Mouse (Mus musculus): Measurements from ENCODE around the gene Tmem204. TPM values are rescaled to one million over a fixed set of nuclear protein-coding genes. Genes with fewer than 3 reads are reported as not detected.
A peak's percentile ranks its signal among the peaks of the same experiment; 100 is the strongest.

The Tmem204 gene
- polyA plus RNA-seq, 1 experiment from 2014 or later, result 11.4 TPM

DNA sequence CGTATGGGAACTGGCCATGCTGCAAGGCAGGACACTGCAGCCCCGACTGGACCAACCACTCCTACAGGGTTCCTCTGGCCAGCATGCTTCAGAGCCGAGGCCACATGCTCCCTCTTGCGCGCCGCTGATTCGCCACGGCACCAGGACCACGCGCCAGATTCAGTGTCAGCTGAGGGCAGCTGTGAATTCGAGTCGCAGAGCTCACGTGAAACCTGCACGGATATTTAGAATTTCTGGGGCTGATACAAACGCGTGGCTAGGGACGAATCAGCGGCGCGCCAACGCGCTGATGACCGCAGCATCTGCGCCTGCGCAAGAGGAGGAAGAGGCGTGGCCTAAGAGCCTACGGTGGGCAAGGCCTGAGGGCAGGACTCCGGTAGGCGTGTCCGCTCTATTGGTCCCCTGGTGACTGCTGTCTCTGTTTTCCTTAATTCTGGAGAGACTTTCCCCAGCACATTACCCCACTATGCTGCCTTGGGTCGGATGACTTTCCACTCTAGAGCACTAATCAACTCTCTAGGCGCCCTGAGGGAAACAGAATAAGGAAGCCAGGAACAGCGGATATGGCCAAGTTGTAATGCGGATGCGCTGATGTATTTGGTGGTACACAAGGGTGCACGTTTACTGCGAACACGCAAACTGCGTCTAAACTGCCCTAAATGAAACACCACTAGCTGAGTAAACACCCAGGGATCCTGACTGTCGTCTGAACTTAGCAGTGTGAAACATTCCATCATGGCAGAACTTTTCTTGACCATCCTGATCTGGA lies 32.5 kb upstream of the Tmem204 start, which contains the start of gene Telo2:
Gene Telo2 (minus strand): TSS at position 304 of the 769 bp plus-strand sequence.
- peak within 1 kb of the TSS; percentile 86 for H3K27ac ChIP-seq (ENCODE audit: low read depth, low read length)
- H3K4me1 ChIP-seq (ENCODE audit: control insufficient read depth, insufficient read depth, low read length), result peaks cover 6% of the 10 kb centered on the region; the same call in 1 of the 2 replicates
- 8% methylated on average over 40 of the region's 40 CpGs for WGBS
- peak; percentile 89 for ATAC-seq (ENCODE audit: insufficient read depth, low FRiP score, low TSS enrichment)
- H3K9me3 ChIP-seq (ENCODE audit: control insufficient read depth, low read length), result no peaks in the 10 kb centered on the region
- peak within 1 kb of the TSS; percentile 98 for H3K4me2 ChIP-seq (ENCODE audit: low read depth)
- peak within 1 kb of the TSS; percentile 82 for H3K9ac ChIP-seq (ENCODE audit: low read length)
- H3K4me3 ChIP-seq (ENCODE audit: low read depth, low read length), result peak within 1 kb of the TSS; percentile 59
- DNase-seq (ENCODE audit: low spot score), result peak; percentile 93
- 0 out of 2 replicates have a peak, but pooled peaks cover 3% of the 10 kb centered on the region for H3K27me3 ChIP-seq (ENCODE audit: control insufficient read depth, insufficient read depth, low read length)
- no peaks in the 10 kb centered on the region for H3K36me3 ChIP-seq (ENCODE audit: control insufficient read depth, insufficient read depth, low read length)

DNA sequence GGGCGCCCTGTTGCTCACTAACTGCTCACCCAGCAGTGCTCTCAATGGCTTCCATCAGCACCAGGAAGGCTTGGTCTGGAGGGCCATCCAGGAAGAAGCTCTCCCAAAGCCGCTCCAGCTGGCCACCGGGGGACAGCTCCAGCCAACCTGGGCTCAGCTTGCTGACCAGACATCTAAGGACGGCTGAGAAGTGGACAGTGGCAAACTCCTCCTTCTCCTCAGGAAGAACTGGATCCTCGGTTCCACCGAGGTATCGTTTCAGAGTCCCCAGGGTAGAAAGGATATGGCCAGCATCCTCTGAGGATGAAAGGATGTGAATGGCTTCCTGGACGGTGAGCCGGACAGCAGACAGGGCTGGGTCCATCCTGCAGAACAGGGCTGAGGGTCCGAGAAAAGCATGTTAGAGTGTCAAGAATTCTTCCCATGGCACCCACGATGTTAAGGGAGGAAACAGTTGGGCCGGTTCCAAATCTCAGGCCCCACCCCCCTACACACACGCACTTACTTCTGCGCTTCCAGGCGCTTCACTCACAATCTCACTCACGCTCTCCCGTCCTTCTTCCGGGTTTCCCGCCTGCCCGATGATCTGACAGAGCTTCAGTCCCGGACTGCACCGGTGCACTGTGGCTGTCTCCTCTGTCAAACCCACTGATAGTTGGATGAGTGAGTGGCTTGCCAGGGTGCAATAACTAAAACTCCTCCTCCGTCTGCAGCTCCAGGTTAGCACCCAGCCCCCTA lies 31.7 kb upstream of the Tmem204 start:
- Histone ChIP-seq H3K27ac (ENCODE audit: low read depth, low read length) (peak overlapping the region; percentile 86), H3K4me2 (ENCODE audit: low read depth) (peak overlapping the region; percentile 98), H3K9ac (ENCODE audit: low read length) (peak overlapping the region; percentile 82), H3K36me3 (ENCODE audit: control insufficient read depth, insufficient read depth, low read length) (no peaks in the 10 kb centered on the region; the same call in 1 of the 2 replicates), H3K4me3 (ENCODE audit: low read depth, low read length) (peak overlapping the region; percentile 59), H3K9me3 (ENCODE audit: control insufficient read depth, low read length) (no peaks in the 10 kb centered on the region), H3K27me3 (ENCODE audit: control insufficient read depth, insufficient read depth, low read length) (0 out of 2 replicates have a peak, but pooled peaks cover 3% of the 10 kb centered on the region), H3K4me1 (ENCODE audit: control insufficient read depth, insufficient read depth, low read length) (peaks cover 6% of the 10 kb centered on the region; the same call in 1 of the 2 replicates)
- DNase-seq (ENCODE audit: low spot score) (no peak), ATAC-seq (ENCODE audit: insufficient read depth, low FRiP score, low TSS enrichment) (no peak; the same call in 1 of the 2 replicates)
- WGBS, result 14% methylated on average over 23 of the region's 23 CpGs

DNA sequence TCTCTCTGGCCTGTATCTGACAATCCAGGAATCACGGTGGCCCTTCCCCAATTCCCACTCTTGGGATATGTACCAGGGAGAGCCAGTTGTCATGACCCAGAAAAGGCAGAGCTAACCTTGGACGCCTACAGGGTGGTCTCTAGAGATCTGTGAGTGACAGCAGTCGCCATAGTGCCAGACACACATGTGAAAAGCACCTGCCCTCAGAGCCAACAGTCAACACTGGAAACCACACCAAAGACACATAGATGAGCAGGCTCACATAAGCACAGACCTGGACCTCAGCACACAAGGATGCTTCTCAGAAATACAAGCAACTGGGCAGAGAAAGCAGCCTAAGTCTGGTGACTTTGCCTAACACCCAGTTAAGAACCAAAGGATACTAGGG lies 29.0 kb upstream of the Tmem204 start:
- Histone ChIP-seq H3K4me3 (ENCODE audit: low read depth, low read length) (no peak overlapping the region), H3K9me3 (ENCODE audit: control insufficient read depth, low read length) (no peaks in the 10 kb centered on the region), H3K27me3 (ENCODE audit: control insufficient read depth, insufficient read depth, low read length) (0 out of 2 replicates have a peak, but pooled peaks cover 3% of the 10 kb centered on the region), H3K36me3 (ENCODE audit: control insufficient read depth, insufficient read depth, low read length) (peaks cover 2% of the 10 kb centered on the region), H3K9ac (ENCODE audit: low read length) (no peak overlapping the region), H3K4me1 (ENCODE audit: control insufficient read depth, insufficient read depth, low read length) (peaks cover 6% of the 10 kb centered on the region; the same call in 1 of the 2 replicates), H3K27ac (ENCODE audit: low read depth, low read length) (no peak overlapping the region), H3K4me2 (ENCODE audit: low read depth) (no peak overlapping the region)
- ATAC-seq (ENCODE audit: insufficient read depth, low FRiP score, low TSS enrichment) (no peak), DNase-seq (ENCODE audit: low spot score) (no peak)
- WGBS, result 90% methylated on average over 3 of the region's 3 CpGs

DNA sequence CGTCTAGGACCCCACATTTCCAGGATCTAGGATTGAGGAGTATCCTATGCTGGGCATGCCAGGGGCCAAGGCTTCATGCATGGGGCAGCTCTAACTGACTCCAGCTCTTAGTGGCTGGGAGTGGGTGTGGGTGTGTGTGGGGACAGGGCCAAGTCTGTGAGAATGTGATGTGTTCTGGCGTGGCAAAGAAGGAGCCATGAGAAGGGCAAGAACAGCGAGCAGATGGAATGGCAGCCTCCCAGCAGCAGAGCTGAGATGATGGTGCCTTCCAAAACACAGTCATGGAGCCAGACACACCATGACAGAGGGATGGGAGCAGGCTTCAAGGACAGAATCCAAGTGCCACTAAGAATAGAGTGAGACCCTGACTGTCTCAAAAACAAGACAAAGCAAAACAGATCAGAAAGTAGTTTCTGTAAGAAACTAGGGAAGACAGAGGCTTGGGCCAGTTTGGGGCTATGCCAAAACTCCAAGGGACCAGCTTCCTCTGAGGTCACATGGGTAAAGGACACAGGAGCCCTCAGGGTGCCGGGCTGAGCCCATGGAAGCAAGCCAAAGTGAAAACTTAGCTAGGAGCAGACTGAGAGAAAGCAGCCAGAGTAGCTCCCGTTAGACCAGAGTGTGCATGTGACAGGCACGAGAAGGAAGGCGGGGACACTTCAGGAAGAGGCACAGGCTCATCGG lies 28.5 kb upstream of the Tmem204 start:
- H3K27me3 ChIP-seq (ENCODE audit: control insufficient read depth, insufficient read depth, low read length), result 0 out of 2 replicates have a peak, but pooled peaks cover 1% of the 10 kb centered on the region
- H3K4me3 ChIP-seq (ENCODE audit: low read depth, low read length), result no peak overlapping the region
- WGBS, result 89% methylated on average over 8 of the region's 8 CpGs
- no peak overlapping the region for H3K4me2 ChIP-seq (ENCODE audit: low read depth)
- no peak overlapping the region for H3K27ac ChIP-seq (ENCODE audit: low read depth, low read length)
- no peak overlapping the region for H3K9ac ChIP-seq (ENCODE audit: low read length)
- DNase-seq (ENCODE audit: low spot score), result no peak
- no peaks in the 10 kb centered on the region for H3K9me3 ChIP-seq (ENCODE audit: control insufficient read depth, low read length)
- H3K4me1 ChIP-seq (ENCODE audit: control insufficient read depth, insufficient read depth, low read length), result peaks cover 6% of the 10 kb centered on the region; the same call in 1 of the 2 replicates
- no peak for ATAC-seq (ENCODE audit: insufficient read depth, low FRiP score, low TSS enrichment)
- H3K36me3 ChIP-seq (ENCODE audit: control insufficient read depth, insufficient read depth, low read length), result peaks cover 2% of the 10 kb centered on the region

DNA sequence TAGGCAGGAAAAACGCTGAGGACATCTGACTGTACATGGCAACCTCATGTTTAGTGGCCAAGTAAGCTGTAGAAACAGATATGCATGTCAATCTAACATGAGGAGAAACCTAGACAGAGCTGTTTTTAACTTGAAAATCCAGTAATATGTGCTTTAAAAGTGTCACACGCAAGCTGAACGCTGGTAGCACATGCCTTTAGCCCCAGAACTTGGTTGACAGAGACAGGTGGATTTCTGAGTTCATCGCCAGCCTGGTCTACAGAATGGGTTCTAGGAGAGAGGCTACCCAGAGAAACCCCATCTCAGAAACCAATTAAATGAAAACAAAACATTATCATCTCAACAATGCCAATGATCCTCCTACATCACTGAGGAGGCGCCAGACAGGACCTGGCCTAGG lies 27.8 kb upstream of the Tmem204 start:
- WGBS, result 91% methylated on average over 5 of the region's 5 CpGs
- H3K4me3 ChIP-seq (ENCODE audit: low read depth, low read length), result no peak overlapping the region
- H3K27ac ChIP-seq (ENCODE audit: low read depth, low read length), result no peak overlapping the region
- H3K4me2 ChIP-seq (ENCODE audit: low read depth), result no peak overlapping the region
- ATAC-seq (ENCODE audit: insufficient read depth, low FRiP score, low TSS enrichment), result no peak
- peaks cover 6% of the 10 kb centered on the region; the same call in 1 of the 2 replicates for H3K4me1 ChIP-seq (ENCODE audit: control insufficient read depth, insufficient read depth, low read length)
- no peak overlapping the region for H3K9ac ChIP-seq (ENCODE audit: low read length)
- H3K9me3 ChIP-seq (ENCODE audit: control insufficient read depth, low read length), result no peaks in the 10 kb centered on the region
- H3K27me3 ChIP-seq (ENCODE audit: control insufficient read depth, insufficient read depth, low read length), result no peaks in the 10 kb centered on the region
- H3K36me3 ChIP-seq (ENCODE audit: control insufficient read depth, insufficient read depth, low read length), result peaks cover 2% of the 10 kb centered on the region
- DNase-seq (ENCODE audit: low spot score), result no peak

DNA sequence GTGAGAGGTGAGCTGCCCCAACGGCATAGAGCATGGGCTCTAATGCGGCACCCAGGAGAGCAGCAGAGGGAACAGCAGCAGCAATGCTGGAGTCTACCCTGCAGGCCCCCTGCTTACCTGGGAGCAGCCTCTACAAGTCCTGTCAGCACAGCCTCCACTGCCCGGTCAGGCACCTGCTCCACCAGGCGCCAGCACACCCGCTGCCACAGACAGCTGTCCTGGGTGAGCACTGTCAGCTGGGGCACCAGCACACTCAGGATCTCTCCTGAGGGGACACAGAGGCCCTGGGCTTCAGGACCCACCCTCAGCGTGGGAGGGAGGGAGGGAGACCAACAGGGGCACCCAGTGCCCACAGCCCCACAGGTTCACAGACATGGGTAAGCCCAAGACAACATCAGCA lies 27.2 kb upstream of the Tmem204 start:
- H3K27ac ChIP-seq (ENCODE audit: low read depth, low read length), result no peak overlapping the region
- WGBS, result 96% methylated on average over 6 of the region's 6 CpGs
- ATAC-seq (ENCODE audit: insufficient read depth, low FRiP score, low TSS enrichment), result no peak
- no peak overlapping the region for H3K9ac ChIP-seq (ENCODE audit: low read length)
- H3K4me1 ChIP-seq (ENCODE audit: control insufficient read depth, insufficient read depth, low read length), result peaks cover 6% of the 10 kb centered on the region; the same call in 1 of the 2 replicates
- no peaks in the 10 kb centered on the region for H3K27me3 ChIP-seq (ENCODE audit: control insufficient read depth, insufficient read depth, low read length)
- H3K9me3 ChIP-seq (ENCODE audit: control insufficient read depth, low read length), result no peaks in the 10 kb centered on the region
- H3K4me3 ChIP-seq (ENCODE audit: low read depth, low read length), result no peak overlapping the region
- no peak for DNase-seq (ENCODE audit: low spot score)
- H3K36me3 ChIP-seq (ENCODE audit: control insufficient read depth, insufficient read depth, low read length), result peaks cover 2% of the 10 kb centered on the region
- no peak overlapping the region for H3K4me2 ChIP-seq (ENCODE audit: low read depth)

DNA sequence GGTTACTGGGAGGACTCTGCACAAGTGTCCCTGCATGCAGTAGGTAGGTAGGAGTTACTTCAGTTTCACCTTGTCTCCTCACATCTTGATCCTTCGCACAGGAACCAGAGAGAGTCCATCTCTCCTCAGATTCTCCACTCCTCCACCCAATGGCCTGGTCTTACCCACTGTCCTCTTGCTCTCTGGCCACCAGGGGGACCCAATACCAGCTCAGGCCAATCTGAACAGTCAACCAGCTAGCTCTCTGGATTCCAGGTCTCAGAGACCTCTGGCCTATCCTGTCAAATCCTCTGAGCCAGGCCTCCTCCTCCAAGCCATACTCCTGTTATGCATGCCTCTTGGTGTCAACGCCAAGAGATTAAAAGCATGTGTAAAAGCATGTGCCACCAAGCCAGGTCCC lies 26.2 kb upstream of the Tmem204 start:
- no peaks in the 10 kb centered on the region for H3K4me1 ChIP-seq (ENCODE audit: control insufficient read depth, insufficient read depth, low read length)
- no peak overlapping the region for H3K4me3 ChIP-seq (ENCODE audit: low read depth, low read length)
- peaks cover 4% of the 10 kb centered on the region for H3K36me3 ChIP-seq (ENCODE audit: control insufficient read depth, insufficient read depth, low read length)
- H3K9ac ChIP-seq (ENCODE audit: low read length), result no peak overlapping the region
- H3K27ac ChIP-seq (ENCODE audit: low read depth, low read length), result no peak overlapping the region
- no peak overlapping the region for H3K4me2 ChIP-seq (ENCODE audit: low read depth)
- H3K9me3 ChIP-seq (ENCODE audit: control insufficient read depth, low read length), result no peaks in the 10 kb centered on the region
- ATAC-seq (ENCODE audit: insufficient read depth, low FRiP score, low TSS enrichment) (no peak), DNase-seq (ENCODE audit: low spot score) (peak; percentile 43)
- no peaks in the 10 kb centered on the region for H3K27me3 ChIP-seq (ENCODE audit: control insufficient read depth, insufficient read depth, low read length)
- 76% methylated on average over 2 of the region's 2 CpGs for WGBS

DNA sequence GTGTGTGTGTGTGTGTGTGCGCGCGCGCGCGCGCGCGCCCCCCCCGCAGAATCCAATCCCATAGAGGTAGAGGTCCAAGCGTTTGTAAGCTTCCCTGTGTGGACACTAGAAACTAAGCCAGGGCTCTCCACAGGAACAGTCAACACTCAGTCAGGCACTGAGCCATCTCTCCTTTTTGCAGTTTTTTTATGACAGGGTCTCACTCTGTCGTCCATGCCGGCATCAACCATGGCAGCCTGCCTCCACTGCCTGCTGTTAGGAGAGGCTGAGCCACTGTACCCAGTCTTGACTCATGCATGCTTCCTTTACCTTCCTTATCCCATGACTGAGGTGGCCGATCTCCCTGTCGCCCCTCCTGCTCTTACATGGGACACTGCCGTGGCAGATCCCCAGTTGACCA lies 24.4 kb upstream of the Tmem204 start:
- Histone ChIP-seq H3K4me1 (ENCODE audit: control insufficient read depth, insufficient read depth, low read length) (no peaks in the 10 kb centered on the region), H3K9me3 (ENCODE audit: control insufficient read depth, low read length) (no peaks in the 10 kb centered on the region), H3K9ac (ENCODE audit: low read length) (no peak overlapping the region), H3K4me2 (ENCODE audit: low read depth) (no peak overlapping the region), H3K27me3 (ENCODE audit: control insufficient read depth, insufficient read depth, low read length) (no peaks in the 10 kb centered on the region), H3K4me3 (ENCODE audit: low read depth, low read length) (no peak overlapping the region), H3K27ac (ENCODE audit: low read depth, low read length) (no peak overlapping the region), H3K36me3 (ENCODE audit: control insufficient read depth, insufficient read depth, low read length) (peaks cover 7% of the 10 kb centered on the region)
- DNase-seq (ENCODE audit: low spot score) (no peak), ATAC-seq (ENCODE audit: insufficient read depth, low FRiP score, low TSS enrichment) (no peak)
- WGBS, result 95% methylated on average over 7 of the region's 16 CpGs

Data from neural tube, embryonic 11.5 days (tissue).